Mouse (Mus musculus): ENCODE results near the gene Gm37240.

The Gm37240 gene

DNA sequence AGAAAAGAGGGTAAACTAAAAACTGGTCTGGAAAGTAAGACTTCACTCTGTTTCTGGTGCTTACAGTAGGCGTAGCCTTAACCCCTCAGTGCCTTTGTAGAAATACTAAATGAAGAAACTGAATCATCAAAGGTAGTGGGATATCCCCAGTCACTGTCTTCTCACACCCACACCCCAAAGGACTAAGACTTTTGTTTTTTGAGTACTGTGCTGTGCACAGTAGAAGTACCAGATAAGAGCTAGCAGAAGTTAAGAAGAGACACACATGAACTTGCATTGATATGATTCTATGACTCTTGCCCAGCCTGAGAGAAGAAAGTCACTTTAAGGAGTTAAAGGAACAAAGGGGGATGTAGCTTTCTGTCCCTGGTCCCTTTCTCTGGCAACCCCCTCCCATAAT is 1409.8 kb downstream of the Gm37240 start:
- no peaks in the 10 kb centered on the region for H3K36me3 ChIP-seq (ENCODE audit: control insufficient read depth, insufficient read depth, low read length, poor library complexity, severe bottlenecking)
- H3K27me3 ChIP-seq (ENCODE audit: control insufficient read depth, insufficient read depth, low read length, poor library complexity, severe bottlenecking) = no peaks in the 10 kb centered on the region; the same call in 1 of the 2 replicates
- DNase-seq (ENCODE audit: low read depth, low spot score) = no peak

DNA sequence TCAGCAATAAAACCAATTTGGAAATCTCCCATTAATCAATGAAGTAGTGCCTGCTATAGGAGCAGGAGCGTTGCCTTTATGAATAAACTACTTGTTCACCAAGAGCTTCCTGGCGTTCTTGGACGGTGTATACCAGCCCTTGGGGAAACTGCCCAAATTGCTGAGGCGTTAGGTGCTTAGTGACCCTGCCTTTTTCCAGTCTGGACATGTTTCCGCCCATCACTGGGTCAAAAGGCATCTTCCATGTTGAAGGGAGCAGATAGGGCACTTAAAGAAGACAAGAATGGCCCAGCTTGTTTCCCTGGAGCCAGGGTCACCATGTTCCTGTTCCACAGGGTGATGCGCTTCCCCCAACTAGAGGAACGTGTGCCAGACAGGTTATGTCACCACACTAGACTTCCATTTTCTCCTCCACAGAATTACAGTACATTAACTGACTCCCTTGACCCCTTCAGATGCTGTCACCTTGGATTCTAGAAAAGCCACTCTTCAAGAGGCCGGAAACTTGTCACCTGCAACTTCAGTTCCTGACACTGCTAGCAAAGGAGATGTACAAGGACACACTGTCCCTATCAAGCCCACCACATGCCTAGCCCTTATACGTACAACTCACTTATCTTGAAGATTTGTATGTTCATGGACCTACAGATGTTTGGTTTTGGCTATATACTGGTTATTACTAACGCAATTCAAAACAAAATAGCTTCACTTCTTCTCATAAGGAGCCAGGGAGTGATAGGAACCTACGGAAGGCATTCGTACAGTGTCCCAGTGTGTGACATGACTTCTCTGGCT is 1412.1 kb downstream of the Gm37240 start:
- no peaks in the 10 kb centered on the region; the same call in 1 of the 2 replicates for H3K27me3 ChIP-seq (ENCODE audit: control insufficient read depth, insufficient read depth, low read length, poor library complexity, severe bottlenecking)
- DNase-seq (ENCODE audit: low read depth, low spot score) = no peak
- no peaks in the 10 kb centered on the region for H3K36me3 ChIP-seq (ENCODE audit: control insufficient read depth, insufficient read depth, low read length, poor library complexity, severe bottlenecking)

DNA sequence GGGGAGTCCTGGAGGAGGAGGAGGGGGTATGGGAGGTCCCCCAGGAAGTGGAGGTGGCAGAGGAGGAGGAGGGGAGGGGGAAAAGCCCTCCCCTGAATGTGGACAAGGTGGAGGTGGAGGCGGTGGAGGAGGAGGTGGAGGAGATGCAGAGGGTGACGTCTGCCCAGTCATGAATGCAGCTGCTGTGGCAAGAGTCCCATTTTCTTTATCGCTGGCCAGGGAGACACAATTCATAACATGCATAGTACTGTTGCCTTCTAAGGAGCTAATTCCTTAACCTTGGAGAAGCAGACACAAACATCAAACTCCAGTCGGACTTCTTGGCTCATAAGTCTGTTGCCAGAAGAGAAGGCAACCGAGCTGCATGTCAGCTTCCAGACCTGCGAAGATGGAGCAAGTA is 1412.9 kb downstream of the Gm37240 start:
- H3K36me3 ChIP-seq (ENCODE audit: control insufficient read depth, insufficient read depth, low read length, poor library complexity, severe bottlenecking) = no peaks in the 10 kb centered on the region
- DNase-seq (ENCODE audit: low read depth, low spot score) = no peak
- H3K27me3 ChIP-seq (ENCODE audit: control insufficient read depth, insufficient read depth, low read length, poor library complexity, severe bottlenecking) = no peaks in the 10 kb centered on the region

DNA sequence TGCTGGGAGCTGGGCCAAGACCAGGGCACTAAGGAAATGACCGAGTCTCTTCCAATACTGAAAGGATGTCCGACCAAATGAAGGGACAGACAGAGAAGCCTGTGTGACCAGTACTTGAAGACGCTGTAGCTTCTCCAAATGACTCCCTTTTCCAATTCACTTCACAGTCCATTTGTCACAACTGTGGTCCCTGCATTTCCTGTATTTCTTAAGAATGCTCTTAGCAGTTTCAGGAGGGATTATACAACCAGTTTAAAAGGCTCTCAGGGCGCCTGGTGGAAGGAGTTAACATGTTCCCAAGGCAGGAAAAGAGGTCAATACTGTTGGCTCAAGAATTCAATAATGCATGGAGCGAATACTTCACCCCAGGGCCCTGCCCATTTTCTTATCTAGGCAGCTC is 1414.4 kb downstream of the Gm37240 start:
- H3K27me3 ChIP-seq (ENCODE audit: control insufficient read depth, insufficient read depth, low read length, poor library complexity, severe bottlenecking) = no peaks in the 10 kb centered on the region
- DNase-seq (ENCODE audit: low read depth, low spot score) = no peak
- H3K36me3 ChIP-seq (ENCODE audit: control insufficient read depth, insufficient read depth, low read length, poor library complexity, severe bottlenecking) = no peaks in the 10 kb centered on the region

DNA sequence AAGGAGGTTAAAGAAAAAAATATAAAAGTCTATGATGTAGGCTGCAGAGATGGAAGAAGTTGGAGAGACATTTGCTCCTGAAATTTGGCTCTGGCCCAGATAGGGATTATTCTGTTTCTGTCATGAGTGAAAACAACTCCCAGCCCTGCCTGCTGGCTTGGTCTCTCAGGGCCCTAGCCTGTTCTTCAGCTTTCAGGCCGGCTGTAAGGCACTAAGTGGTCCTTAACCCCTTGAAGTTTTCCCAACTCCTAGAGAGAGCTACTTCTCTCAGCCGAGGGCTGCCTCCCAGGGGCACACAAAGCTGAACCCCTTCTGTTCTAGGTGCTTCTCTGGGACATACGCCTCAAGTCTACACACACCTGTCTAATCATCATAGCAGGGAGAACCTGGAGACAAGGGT is 1414.8 kb downstream of the Gm37240 start:
- no peak for DNase-seq (ENCODE audit: low read depth, low spot score)
- H3K27me3 ChIP-seq (ENCODE audit: control insufficient read depth, insufficient read depth, low read length, poor library complexity, severe bottlenecking) = no peaks in the 10 kb centered on the region
- H3K36me3 ChIP-seq (ENCODE audit: control insufficient read depth, insufficient read depth, low read length, poor library complexity, severe bottlenecking) = no peaks in the 10 kb centered on the region

DNA sequence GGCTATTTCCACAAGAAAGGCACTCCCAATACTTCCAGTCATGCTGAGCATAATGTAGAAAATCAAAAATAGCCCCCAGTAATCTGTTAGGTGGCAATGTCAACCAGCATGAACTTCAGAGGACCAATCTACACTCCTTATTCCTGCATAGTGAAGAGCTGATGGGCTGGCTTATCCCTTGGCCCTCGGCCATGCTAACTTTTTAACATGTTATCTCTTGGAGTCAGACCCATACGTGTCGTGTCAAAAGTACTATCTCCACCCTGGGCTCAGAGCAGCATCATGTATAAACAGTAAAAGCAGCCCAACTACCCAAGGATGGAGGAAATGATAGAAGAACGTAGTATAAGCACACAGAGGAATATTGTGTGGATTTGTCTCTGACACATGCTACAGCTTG is 1416.2 kb downstream of the Gm37240 start:
- DNase-seq (ENCODE audit: low read depth, low spot score) = no peak
- no peaks in the 10 kb centered on the region for H3K36me3 ChIP-seq (ENCODE audit: control insufficient read depth, insufficient read depth, low read length, poor library complexity, severe bottlenecking)
- H3K27me3 ChIP-seq (ENCODE audit: control insufficient read depth, insufficient read depth, low read length, poor library complexity, severe bottlenecking) = no peaks in the 10 kb centered on the region

DNA sequence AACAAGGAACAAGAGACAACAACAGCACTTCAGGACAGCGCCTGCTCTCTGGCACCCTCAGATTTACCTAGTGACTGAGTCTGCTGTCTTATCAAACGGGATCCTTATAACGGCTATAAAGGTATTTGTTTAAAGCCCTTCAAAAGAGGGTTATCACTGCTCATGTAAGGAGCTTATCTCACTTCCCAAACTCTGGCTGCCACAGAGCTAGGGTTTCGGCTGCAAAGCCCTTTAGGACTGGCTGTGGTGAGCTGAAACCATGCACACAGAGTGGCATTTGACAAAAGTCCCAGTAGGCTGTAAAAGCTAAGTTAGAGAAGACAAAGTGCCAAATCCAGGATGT is 1419.2 kb downstream of the Gm37240 start:
- no peaks in the 10 kb centered on the region for H3K36me3 ChIP-seq (ENCODE audit: control insufficient read depth, insufficient read depth, low read length, poor library complexity, severe bottlenecking)
- no peak for DNase-seq (ENCODE audit: low read depth, low spot score)
- no peaks in the 10 kb centered on the region for H3K27me3 ChIP-seq (ENCODE audit: control insufficient read depth, insufficient read depth, low read length, poor library complexity, severe bottlenecking)

DNA sequence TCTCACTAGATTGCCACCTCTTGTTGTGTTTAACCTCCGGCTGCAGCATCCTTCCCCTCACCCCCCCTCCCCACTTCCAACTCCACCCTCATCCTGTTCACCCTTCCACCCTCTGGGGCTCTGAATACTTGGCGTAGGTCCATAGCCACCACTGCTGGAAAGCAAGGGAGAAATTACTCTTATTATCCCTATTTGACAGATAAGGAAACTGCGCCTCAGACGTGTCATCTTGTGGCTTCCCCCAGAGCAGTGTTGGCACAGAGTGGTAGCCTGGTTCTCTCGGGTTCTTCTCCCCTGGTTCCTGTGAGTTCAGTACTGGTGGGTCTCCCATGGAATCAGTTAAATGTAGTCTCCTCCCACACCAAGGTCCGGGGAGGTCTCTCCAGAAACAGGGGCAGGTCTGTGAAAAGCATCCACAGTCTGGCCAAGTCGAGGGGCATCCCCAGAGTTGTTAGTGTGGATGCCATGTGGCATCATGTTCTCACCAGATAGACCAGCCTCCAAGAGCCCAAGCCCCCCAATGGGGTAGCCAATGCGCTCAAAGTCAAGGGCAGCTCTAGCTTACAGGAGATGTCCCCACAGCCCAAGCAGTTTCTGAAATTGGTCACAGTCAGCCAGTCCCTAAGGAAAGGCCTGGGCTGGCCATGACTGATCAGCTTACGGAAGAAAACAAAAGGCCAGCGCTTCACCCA is 1419.8 kb downstream of the Gm37240 start:
- no peaks in the 10 kb centered on the region for H3K27me3 ChIP-seq (ENCODE audit: control insufficient read depth, insufficient read depth, low read length, poor library complexity, severe bottlenecking)
- no peaks in the 10 kb centered on the region for H3K36me3 ChIP-seq (ENCODE audit: control insufficient read depth, insufficient read depth, low read length, poor library complexity, severe bottlenecking)
- no peak for DNase-seq (ENCODE audit: low read depth, low spot score)

DNA sequence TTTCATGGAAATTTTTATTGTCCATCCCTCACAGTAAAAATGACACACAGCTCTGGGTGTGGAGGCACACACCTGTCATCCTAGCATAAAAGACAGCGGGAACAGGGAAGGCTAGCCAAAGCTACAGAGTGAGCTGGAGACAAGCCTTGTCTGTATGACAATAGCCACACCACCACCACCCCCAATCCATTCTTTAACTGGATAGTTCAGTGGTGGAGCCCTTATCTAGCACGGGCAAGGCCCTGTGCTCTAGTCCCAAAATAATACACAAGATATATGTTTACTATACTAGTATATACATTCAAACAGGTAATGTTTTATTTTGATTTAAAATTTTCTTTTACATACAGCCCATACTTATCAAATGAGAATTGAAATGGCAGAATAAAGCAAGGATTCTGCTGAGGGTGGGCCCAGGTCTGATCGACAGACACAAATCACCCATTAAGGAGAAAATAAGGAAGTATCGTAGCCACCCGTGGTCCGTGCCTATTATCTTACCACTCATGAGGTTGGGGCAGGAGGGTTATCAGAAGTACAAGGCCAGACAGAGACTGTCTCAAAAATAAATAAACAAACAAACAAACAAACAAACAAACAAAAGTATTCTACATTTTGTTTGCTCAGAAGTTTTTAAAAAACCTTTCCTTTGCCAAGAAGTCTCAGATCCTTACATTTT is 1421.4 kb downstream of the Gm37240 start:
- H3K36me3 ChIP-seq (ENCODE audit: control insufficient read depth, insufficient read depth, low read length, poor library complexity, severe bottlenecking) = no peaks in the 10 kb centered on the region

DNA sequence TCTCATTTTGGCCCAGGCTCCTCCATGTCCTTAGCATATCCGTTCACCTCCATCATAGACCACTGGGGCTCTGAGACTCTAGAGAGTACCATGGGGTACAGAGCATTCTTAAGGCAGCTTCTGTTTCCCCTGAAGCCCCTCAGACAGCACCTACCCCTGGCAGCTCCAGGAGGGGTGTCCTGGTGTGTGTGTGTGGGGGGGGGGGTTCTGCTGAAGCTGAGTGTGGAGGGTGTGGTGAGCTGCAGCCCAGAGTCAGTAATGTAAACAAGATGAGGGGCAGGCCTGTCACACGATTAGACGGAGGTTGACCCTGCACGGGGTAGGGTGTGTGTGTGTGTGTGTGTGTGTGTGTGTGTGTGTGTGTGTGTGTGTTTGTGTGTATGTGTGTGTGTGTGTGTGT is 1425.6 kb downstream of the Gm37240 start:
- Histone ChIP-seq H3K27me3 (ENCODE audit: control insufficient read depth, insufficient read depth, low read length, poor library complexity, severe bottlenecking) (no peaks in the 10 kb centered on the region), H3K36me3 (ENCODE audit: control insufficient read depth, insufficient read depth, low read length, poor library complexity, severe bottlenecking) (no peaks in the 10 kb centered on the region)
- no peak for DNase-seq (ENCODE audit: low read depth, low spot score)

More for the DNA sequence above, 1421.4 kb downstream of the Gm37240 start:
- no peak for DNase-seq (ENCODE audit: low read depth, low spot score)
- no peaks in the 10 kb centered on the region for H3K27me3 ChIP-seq (ENCODE audit: control insufficient read depth, insufficient read depth, low read length, poor library complexity, severe bottlenecking)

DNA sequence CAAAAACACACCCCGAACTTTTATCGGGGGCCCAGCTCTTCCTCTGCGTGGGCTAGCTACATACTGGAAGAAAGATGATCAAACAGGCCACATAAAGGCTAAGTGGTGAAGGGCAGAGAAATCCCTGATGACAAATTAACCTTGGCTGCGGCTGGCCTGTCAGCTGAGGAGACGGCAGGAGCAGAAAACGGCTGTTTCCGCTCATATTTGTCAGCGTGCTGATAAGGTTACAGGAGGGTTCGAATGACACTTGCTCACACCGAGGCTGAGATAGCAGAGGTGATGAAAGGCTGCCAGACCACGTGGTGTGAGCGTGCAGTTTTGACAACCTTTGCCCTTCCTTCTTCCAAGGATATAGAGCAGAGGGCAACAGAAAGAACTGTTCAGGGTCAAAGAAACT is 1426.4 kb downstream of the Gm37240 start:
- H3K36me3 ChIP-seq (ENCODE audit: control insufficient read depth, insufficient read depth, low read length, poor library complexity, severe bottlenecking) = no peaks in the 10 kb centered on the region
- no peaks in the 10 kb centered on the region for H3K27me3 ChIP-seq (ENCODE audit: control insufficient read depth, insufficient read depth, low read length, poor library complexity, severe bottlenecking)
- DNase-seq (ENCODE audit: low read depth, low spot score) = no peak

DNA sequence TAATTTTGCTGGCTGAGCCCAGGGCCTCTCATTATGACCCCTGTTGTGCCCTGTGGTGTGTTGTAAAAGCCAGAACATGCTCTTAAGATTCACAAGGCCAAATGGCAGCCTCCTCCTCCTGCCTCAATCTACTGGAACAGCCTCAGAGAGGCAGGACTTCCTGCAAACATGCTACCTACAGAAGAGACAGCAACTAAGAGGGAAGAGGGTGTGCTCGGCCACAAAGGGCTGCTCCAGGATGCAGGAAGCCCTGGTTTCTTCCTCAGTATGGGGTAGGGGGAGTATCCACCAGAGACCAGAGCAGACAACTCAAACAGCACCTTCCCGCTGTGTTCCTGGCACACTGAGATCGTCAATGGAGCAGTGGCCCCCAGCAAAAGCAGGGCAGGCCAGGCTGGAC is 1426.8 kb downstream of the Gm37240 start:
- Histone ChIP-seq H3K36me3 (ENCODE audit: control insufficient read depth, insufficient read depth, low read length, poor library complexity, severe bottlenecking) (no peaks in the 10 kb centered on the region), H3K27me3 (ENCODE audit: control insufficient read depth, insufficient read depth, low read length, poor library complexity, severe bottlenecking) (no peaks in the 10 kb centered on the region)
- no peak for DNase-seq (ENCODE audit: low read depth, low spot score)

DNA sequence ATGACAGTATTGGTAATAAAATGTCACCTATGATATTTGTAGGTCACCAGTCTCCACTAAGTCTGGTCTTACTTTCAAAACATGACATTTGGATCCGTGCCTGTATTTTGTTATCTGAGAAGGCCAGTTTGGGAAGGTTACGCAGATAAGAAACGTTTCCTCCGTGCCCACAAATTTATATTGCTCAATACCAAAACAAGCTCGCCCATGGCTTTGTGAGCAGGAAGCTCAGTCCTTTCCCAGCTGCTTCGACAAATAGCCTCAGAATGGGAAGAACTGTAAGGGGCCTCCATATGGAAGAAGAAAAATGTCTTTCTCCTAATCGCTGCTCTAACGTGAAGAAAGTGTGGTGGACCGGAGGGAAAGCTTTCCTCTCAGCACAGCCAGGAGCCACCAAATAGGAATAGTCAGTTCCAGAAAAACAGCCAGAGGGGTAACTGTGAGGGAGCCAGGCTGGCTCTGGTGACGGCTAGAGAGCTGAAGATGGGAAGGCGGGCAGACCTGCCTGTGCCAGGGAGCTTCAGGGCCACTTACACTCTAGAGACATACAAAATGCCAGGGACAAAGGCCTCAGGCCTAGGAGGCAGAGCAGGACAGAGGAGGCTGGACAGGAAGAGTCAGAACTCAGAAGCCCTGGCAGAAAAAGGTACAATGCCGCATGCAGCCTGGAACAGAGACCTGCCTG is 1431.4 kb downstream of the Gm37240 start:
- no peaks in the 10 kb centered on the region for H3K36me3 ChIP-seq (ENCODE audit: control insufficient read depth, insufficient read depth, low read length, poor library complexity, severe bottlenecking)
- no peaks in the 10 kb centered on the region for H3K27me3 ChIP-seq (ENCODE audit: control insufficient read depth, insufficient read depth, low read length, poor library complexity, severe bottlenecking)
- no peak for DNase-seq (ENCODE audit: low read depth, low spot score)

DNA sequence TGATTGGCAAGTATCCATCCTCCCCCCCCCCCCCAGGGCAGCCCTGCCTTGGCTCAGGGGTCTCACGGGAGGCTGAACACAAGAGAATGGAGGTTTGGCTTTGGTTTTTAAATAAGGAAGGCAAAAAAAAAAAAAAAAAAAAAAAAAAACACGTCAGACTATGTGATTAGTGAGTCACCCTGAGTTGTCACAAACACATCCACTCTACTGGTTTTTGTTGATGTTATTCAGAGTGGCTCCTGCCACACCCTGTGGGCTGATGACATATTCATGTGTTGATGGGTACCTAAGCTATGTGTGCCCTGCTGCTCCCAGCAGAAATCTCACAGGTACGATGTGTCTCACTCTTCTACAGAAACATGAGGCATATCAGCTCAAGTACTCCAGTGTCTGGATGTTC is 1436.7 kb downstream of the Gm37240 start:
- no peak for DNase-seq (ENCODE audit: low read depth, low spot score)
- H3K36me3 ChIP-seq (ENCODE audit: control insufficient read depth, insufficient read depth, low read length, poor library complexity, severe bottlenecking) = no peaks in the 10 kb centered on the region

DNA sequence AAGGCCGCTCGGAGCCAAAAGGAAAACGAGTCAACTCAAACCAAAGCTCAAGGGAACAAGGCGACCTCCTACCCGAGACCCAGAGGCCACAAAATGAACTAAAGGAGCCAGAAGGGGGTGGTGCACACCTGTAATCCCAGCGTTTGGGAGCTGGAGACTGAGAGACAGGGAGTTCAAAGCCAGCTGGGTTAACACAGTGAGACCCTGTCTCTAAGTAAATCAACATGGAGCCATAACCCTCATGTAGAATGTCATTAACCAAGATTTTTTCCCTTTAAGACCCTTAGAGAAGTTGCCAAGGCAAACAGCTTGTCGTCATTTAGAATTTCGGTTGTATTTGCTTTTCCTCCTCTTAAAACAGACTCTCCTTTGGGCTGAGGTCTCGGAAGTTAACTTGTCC is 1438.3 kb downstream of the Gm37240 start:
- Histone ChIP-seq H3K36me3 (ENCODE audit: control insufficient read depth, insufficient read depth, low read length, poor library complexity, severe bottlenecking) (no peaks in the 10 kb centered on the region), H3K27me3 (ENCODE audit: control insufficient read depth, insufficient read depth, low read length, poor library complexity, severe bottlenecking) (no peaks in the 10 kb centered on the region)
- no peak for DNase-seq (ENCODE audit: low read depth, low spot score)

More for the DNA sequence above, 1436.7 kb downstream of the Gm37240 start:
- H3K27me3 ChIP-seq (ENCODE audit: control insufficient read depth, insufficient read depth, low read length, poor library complexity, severe bottlenecking) = no peaks in the 10 kb centered on the region
